Mouse (Mus musculus): ENCODE results near the gene Trmt44.

Trmt44 gene

GRCm38 (mm10) chr5:35574653-35575599 lies at the start of gene Trmt44:
Gene Trmt44, minus strand, starts transcription at chr5:35575070.
- DNase-seq = peak; percentile 87

GRCm38 (mm10) chr5:35623831-35624230 lies 49.0 kb upstream of the Trmt44 start:
- DNase-seq = no peak

- DNase-seq = no peak
Observed at GRCm38 (mm10) chr5:35621114-35621513, 46.2 kb upstream of the Trmt44 start.

- DNase-seq = no peak
Observed at GRCm38 (mm10) chr5:35616943-35617342, 42.1 kb upstream of the Trmt44 start.

GRCm38 (mm10) chr5:35612722-35613121 lies 37.9 kb upstream of the Trmt44 start:
- no peak for DNase-seq

GRCm38 (mm10) chr5:35611900-35612299 lies 37.0 kb upstream of the Trmt44 start:
- no peak for DNase-seq

GRCm38 (mm10) chr5:35611170-35611569 lies 36.3 kb upstream of the Trmt44 start:
- DNase-seq = no peak

- no peak for DNase-seq
Observed at GRCm38 (mm10) chr5:35610381-35610780, 35.5 kb upstream of the Trmt44 start.

- no peak for DNase-seq
Observed at GRCm38 (mm10) chr5:35609971-35610370, 35.1 kb upstream of the Trmt44 start.

- DNase-seq = no peak
Observed at GRCm38 (mm10) chr5:35609381-35609780, 34.5 kb upstream of the Trmt44 start.

- no peak for DNase-seq
Observed at GRCm38 (mm10) chr5:35608559-35608958, 33.7 kb upstream of the Trmt44 start.

- peak; percentile 13 for DNase-seq
Observed at GRCm38 (mm10) chr5:35607784-35608183, 32.9 kb upstream of the Trmt44 start.

GRCm38 (mm10) chr5:35606800-35607199 lies 31.9 kb upstream of the Trmt44 start:
- no peak for DNase-seq

GRCm38 (mm10) chr5:35605355-35605754 lies 30.5 kb upstream of the Trmt44 start:
- no peak for DNase-seq

GRCm38 (mm10) chr5:35601526-35601925 lies 26.7 kb upstream of the Trmt44 start:
- no peak for DNase-seq

GRCm38 (mm10) chr5:35600233-35600632 lies 25.4 kb upstream of the Trmt44 start:
- no peak for DNase-seq

GRCm38 (mm10) chr5:35596169-35597160 lies 21.6 kb upstream of the Trmt44 start:
- no peak for DNase-seq

- DNase-seq = peak; percentile 65
Observed at GRCm38 (mm10) chr5:35595706-35596105, 20.8 kb upstream of the Trmt44 start.

GRCm38 (mm10) chr5:35594768-35595167 lies 19.9 kb upstream of the Trmt44 start:
- no peak for DNase-seq

GRCm38 (mm10) chr5:35593272-35593671 lies 18.4 kb upstream of the Trmt44 start:
- no peak for DNase-seq

GRCm38 (mm10) chr5:35592824-35593223 lies 18.0 kb upstream of the Trmt44 start:
- DNase-seq = no peak

GRCm38 (mm10) chr5:35592081-35592736 lies 17.3 kb upstream of the Trmt44 start:
- DNase-seq = no peak

GRCm38 (mm10) chr5:35591497-35591896 lies 16.6 kb upstream of the Trmt44 start:
- DNase-seq = no peak

Data from cerebellum, adult 8-10 months (tissue).